Mouse (Mus musculus) MEL (cell line): ENCODE results near the gene Npc2.

Experiments
- CTCF ChIP-seq, 3 experiments: IDR thresholded peaks in 2 of 3; conservative IDR thresholded peaks in 1 of 3; 2 replicates each; pipeline ENCODE4 v1.5.1; 2011 to 2012; ENCODE audit warnings: low read length in 3 of 3, low read depth in 2 of 3, mild to moderate bottlenecking in 2 of 3, improper control_type of control experiment in 1 of 3, inconsistent platforms in 1 of 3, mixed read lengths in 1 of 3, moderate library complexity in 1 of 3; ENCODE audit not compliant: control insufficient read depth in 1 of 3, insufficient read depth in 1 of 3, poor library complexity in 1 of 3, severe bottlenecking in 1 of 3
- E2F4 ChIP-seq: IDR thresholded peaks from 2 replicates; pipeline ENCODE4 v1.6.1; 2011; ENCODE audit warnings: low read depth, low read length, improper control_type of control experiment, borderline replicate concordance
- EP300 ChIP-seq, 2 experiments: IDR thresholded peaks; 2 replicates each; pipeline ENCODE4 v1.6.1; 2011; ENCODE audit warnings: improper control_type of control experiment in 2 of 2, low read length in 2 of 2, low read depth in 1 of 2, mild to moderate bottlenecking in 1 of 2
- MAZ ChIP-seq: IDR thresholded peaks from 2 replicates; pipeline ENCODE4 v1.6.1; 2012; ENCODE audit warnings: low read depth, mild to moderate bottlenecking, inconsistent platforms, low read length, improper control_type of control experiment
- NRF1 ChIP-seq: IDR thresholded peaks from 2 replicates; pipeline ENCODE4 v1.6.1; 2014; ENCODE audit warnings: low read depth, mild to moderate bottlenecking, inconsistent platforms, low read length, improper control_type of control experiment, moderate library complexity; ENCODE audit not compliant: poor library complexity, insufficient read depth, severe bottlenecking
- POLR2A ChIP-seq, 2 experiments: IDR thresholded peaks; 2 replicates each; pipeline ENCODE4 v1.6.1; 2011 to 2012; ENCODE audit warnings: low read length in 2 of 2, mild to moderate bottlenecking in 2 of 2, control low read depth in 1 of 2, improper control_type of control experiment in 1 of 2, low read depth in 1 of 2, moderate library complexity in 1 of 2; ENCODE audit not compliant: control insufficient read depth in 1 of 2, insufficient read depth in 1 of 2, poor library complexity in 1 of 2
- POLR2AphosphoS2 ChIP-seq: IDR thresholded peaks from 2 replicates; pipeline ENCODE4 v1.6.1; 2011; ENCODE audit warnings: low read length, improper control_type of control experiment
- RAD21 ChIP-seq: IDR thresholded peaks from 2 replicates; pipeline ENCODE4 v1.6.1; 2011; ENCODE audit warnings: mild to moderate bottlenecking, low read depth, low read length, improper control_type of control experiment
- TCF12 ChIP-seq: IDR thresholded peaks from 2 replicates; pipeline ENCODE4 v1.6.1; 2014; ENCODE audit warnings: low read depth, mild to moderate bottlenecking, inconsistent platforms, low read length, improper control_type of control experiment, moderate library complexity
- UBTF ChIP-seq: IDR thresholded peaks from 2 replicates; pipeline ENCODE4 v1.6.1; 2012; ENCODE audit warnings: low read depth, mild to moderate bottlenecking, inconsistent platforms, low read length, improper control_type of control experiment, moderate library complexity, borderline replicate concordance; ENCODE audit not compliant: insufficient read depth

- TF ChIP-seq POLR2A (IDR thresholded peaks at IDR 0.05; ENCODE audit: control insufficient read depth in 1 of 2, insufficient read depth in 1 of 2, low read depth in 1 of 2, low read length in 2 of 2, poor library complexity in 1 of 2) (no peak), NRF1 (no peak), E2F4 (no peak), EP300 (IDR thresholded peaks at IDR 0.05; ENCODE audit: low read depth in 1 of 2, low read length in 2 of 2) (no peak), RAD21 (no peak), CTCF (IDR thresholded peaks at IDR 0.05 in 2 of 3, conservative IDR thresholded peaks at IDR 0.05 in 1 of 3; ENCODE audit: control insufficient read depth in 1 of 3, insufficient read depth in 1 of 3, low read depth in 2 of 3, low read length in 3 of 3, poor library complexity in 1 of 3, severe bottlenecking in 1 of 3) (no peak), POLR2AphosphoS2 (no peak), MAZ (no peak), TCF12 (no peak), UBTF (no peak)
These were observed 901 bp downstream of the Npc2 start for GRCm38 (mm10) chr12:84771981-84772520.
